Mouse (Mus musculus) heart, embryonic 14.5 days (tissue): ENCODE measurements around the gene Idh3g. TPM values are rescaled to one million over a fixed set of nuclear protein-coding genes. Genes with fewer than 3 reads are reported as not detected.

Experiments used
- ATAC-seq: fragments of 200-750 bp; cut with Nextera tagmentation; 2 replicates; pipeline ENCODE4 v1.8.0; 2017; ENCODE audit warnings: low read depth, moderate TSS enrichment; ENCODE audit not compliant: insufficient number of reproducible peaks, insufficient read depth, low FRiP score
- H3K27ac ChIP-seq, 2 experiments: fragments of 200-500 bp in 1 of 2; fragments of 300-500 bp in 1 of 2; sonication (generic) in 1 of 2; replicated peaks in 1 of 2; 2 replicates each; pipeline ENCODE4 v1.5.1; 2012 to 2014; ENCODE audit warnings: low read depth in 2 of 2, low read length in 2 of 2, control low read depth in 1 of 2, mild to moderate bottlenecking in 1 of 2, mixed read lengths in 1 of 2; ENCODE audit not compliant: control insufficient read depth in 1 of 2, insufficient read depth in 1 of 2
- H3K27me3 ChIP-seq: fragments of 300-500 bp; sonication (generic); 2 replicates; pipeline ENCODE4 v1.6.1; 2014; ENCODE audit warnings: mild to moderate bottlenecking, low read length, control low read depth; ENCODE audit not compliant: control insufficient read depth, insufficient read depth
- H3K36me3 ChIP-seq: fragments of 300-500 bp; sonication (generic); 2 replicates; pipeline ENCODE4 v1.6.1; 2014; ENCODE audit warnings: mild to moderate bottlenecking, control low read depth, low read length, mixed read lengths; ENCODE audit not compliant: control insufficient read depth, insufficient read depth
- H3K4me1 ChIP-seq, 2 experiments: fragments of 200-500 bp in 1 of 2; fragments of 300-500 bp in 1 of 2; sonication (generic) in 1 of 2; 2 replicates each; pipeline ENCODE4 v1.6.1; 2012 to 2014; ENCODE audit warnings: low read length in 2 of 2, control low read depth in 1 of 2, mixed read lengths in 1 of 2; ENCODE audit not compliant: control insufficient read depth in 2 of 2, insufficient read depth in 2 of 2
- H3K4me2 ChIP-seq: fragments of 300-500 bp; sonication (generic); 2 replicates; pipeline ENCODE4 v1.6.1; 2014; ENCODE audit warnings: mild to moderate bottlenecking, low read length
- H3K4me3 ChIP-seq, 2 experiments: fragments of 200-500 bp in 1 of 2; fragments of 300-500 bp in 1 of 2; sonication (generic) in 1 of 2; 2 replicates each; pipeline ENCODE4 v1.5.1; 2012 to 2014; ENCODE audit warnings: low read length in 2 of 2, mild to moderate bottlenecking in 2 of 2, control low read depth in 1 of 2, low read depth in 1 of 2, moderate library complexity in 1 of 2; ENCODE audit not compliant: control insufficient read depth in 1 of 2, insufficient read depth in 1 of 2
- H3K9ac ChIP-seq: fragments of 300-500 bp; sonication (generic); 2 replicates; pipeline ENCODE4 v1.6.1; 2014; ENCODE audit warnings: mild to moderate bottlenecking, low read length
- H3K9me3 ChIP-seq: fragments of 300-500 bp; sonication (generic); 2 replicates; pipeline ENCODE4 v1.6.1; 2016; ENCODE audit warnings: low read length, control low read depth; ENCODE audit not compliant: control insufficient read depth
- WGBS: fragments of 180-500 bp; shearing (Covaris S2); extraction: QIAGEN DNeasy Blood & Tissue Kit; methylation state at CpG from one replicate; pipeline ENCODE4 v1.1.7; 2014; 5-methylcytosine and 5-hydroxymethylcytosine counted together
- polyA plus RNA-seq: library from polyadenylated mRNA; unstranded; fragments of >200 nt; fragmentation: Nextera tagmentation; extraction: Ambion mirVana; gene quantifications from 2 replicates; pipeline ENCODE4 v1.2.1, GENCODE M21; 2014

Idh3g gene
- polyA plus RNA-seq, 1 experiment from 2014 or later = 508 TPM

DNA sequence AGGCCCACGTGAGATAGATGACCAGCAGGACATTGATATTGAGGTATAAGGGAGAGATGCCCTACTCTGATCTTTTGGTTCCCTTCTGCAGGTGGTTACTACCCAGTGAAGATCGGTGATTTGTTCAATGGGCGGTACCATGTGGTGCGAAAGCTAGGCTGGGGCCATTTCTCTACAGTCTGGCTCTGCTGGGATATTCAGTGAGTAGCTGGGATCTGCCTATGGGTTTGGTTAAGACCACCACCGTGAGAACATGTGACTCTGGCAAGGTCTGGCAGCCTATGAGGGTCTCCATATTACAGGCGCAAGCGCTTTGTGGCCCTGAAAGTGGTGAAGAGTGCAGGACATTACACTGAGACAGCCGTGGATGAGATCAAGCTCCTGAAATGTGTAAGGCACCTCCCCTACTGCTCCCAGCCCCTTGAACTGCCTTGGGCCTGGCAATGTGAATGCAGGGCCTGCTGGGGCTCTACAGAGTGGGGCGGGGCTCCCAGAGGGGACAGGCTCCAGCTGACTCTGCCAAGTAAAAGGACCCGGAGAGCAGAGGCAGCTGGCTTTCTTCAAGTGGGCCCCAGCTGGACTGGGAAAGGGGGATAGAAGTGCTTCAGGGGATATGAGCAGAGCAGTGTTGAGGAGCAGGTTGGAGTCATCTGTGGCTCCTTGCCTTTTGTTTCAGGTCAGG lies 11.8 kb downstream of the Idh3g start:
- peak overlapping the region; percentile 42 to 50 for H3K4me3 ChIP-seq
- H3K27me3 ChIP-seq = no peaks in the 10 kb centered on the region
- 56% methylated on average over 10 of the region's 10 CpGs for WGBS
- H3K9ac ChIP-seq = peak overlapping the region; percentile 80
- ATAC-seq = peak; percentile 77
- H3K4me2 ChIP-seq = peak overlapping the region; percentile 63
- H3K9me3 ChIP-seq = no peaks in the 10 kb centered on the region
- peak overlapping the region; percentile 96 to 97 for H3K27ac ChIP-seq
- peaks cover 44% of the 10 kb centered on the region for H3K36me3 ChIP-seq
- H3K4me1 ChIP-seq = peaks cover 0 to 6% of the 10 kb centered on the region in 2 experiments; a peak in 1 of 4 replicates

DNA sequence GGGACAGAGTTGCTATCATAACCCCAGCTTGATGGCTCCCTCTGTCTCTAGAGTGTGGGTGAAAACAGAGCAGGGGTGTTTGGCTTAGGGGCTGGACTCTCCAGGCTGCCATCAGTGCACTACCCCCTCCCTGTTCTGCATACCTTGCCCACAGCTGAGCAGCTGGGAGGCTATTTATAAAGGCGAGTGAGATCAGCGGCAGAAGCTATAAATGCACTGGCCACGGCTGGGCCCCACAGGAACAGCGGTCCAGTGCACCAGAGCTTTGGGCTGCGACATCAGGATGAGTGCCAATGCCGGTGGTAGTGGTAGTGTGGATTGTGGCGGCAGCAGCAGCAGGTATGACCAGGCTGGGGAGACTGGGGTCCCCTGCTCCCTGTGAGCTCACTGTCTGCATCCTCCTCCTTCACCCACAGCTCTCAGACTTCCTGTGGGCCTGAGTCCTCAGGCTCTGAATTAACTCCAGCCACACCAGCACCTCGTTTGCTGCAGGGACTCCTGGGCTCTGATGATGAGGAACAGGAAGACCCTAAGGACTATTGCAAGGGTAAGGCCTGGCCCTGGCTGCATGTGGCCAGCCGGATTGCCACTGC lies 12.4 kb downstream of the Idh3g start, which contains the start of gene Srpk3:
Gene Srpk3, plus strand, starts transcription at position 238 of the 593 bp plus-strand sequence.
- H3K36me3 ChIP-seq = peaks cover 37% of the 10 kb centered on the region
- ATAC-seq = peak; percentile 77
- H3K27me3 ChIP-seq = no peaks in the 10 kb centered on the region
- WGBS = 36% methylated on average over 9 of the region's 9 CpGs
- peak within 1 kb of the TSS; percentile 42 to 50 for H3K4me3 ChIP-seq
- H3K9ac ChIP-seq = peak within 1 kb of the TSS; percentile 80
- H3K4me2 ChIP-seq = peak within 1 kb of the TSS; percentile 63
- H3K9me3 ChIP-seq = no peaks in the 10 kb centered on the region
- H3K27ac ChIP-seq = peak within 1 kb of the TSS; percentile 96 to 97
- H3K4me1 ChIP-seq = peaks cover 0 to 6% of the 10 kb centered on the region in 2 experiments; a peak in 1 of 4 replicates

DNA sequence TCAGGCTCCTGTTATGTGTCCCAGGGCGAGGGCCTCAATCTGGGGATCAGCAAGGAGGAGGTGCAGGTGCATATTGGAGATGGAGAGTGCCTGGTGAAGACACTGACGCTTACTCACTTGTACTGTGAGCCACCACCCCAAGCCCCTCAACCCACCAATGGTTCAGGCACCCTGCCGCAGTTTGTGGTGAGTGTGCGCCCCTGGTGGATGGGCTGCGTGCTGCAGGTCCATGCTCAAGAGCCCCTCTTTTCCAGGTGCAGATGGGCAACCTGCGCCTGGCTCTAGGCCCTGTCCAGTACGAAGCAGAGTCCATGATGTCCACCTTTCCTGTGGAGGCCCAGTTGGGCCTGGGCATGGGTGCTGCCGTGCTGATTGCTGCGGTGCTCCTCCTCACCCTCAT lies 19.4 kb downstream of the Idh3g start:
- Histone ChIP-seq H3K4me3 (no peak overlapping the region), H3K4me2 (no peak overlapping the region), H3K9me3 (no peaks in the 10 kb centered on the region), H3K4me1 (peaks cover 4% of the 10 kb centered on the region in 2 experiments; a peak in 1 of 4 replicates), H3K27ac (no peak overlapping the region), H3K27me3 (no peaks in the 10 kb centered on the region), H3K36me3 (no peaks in the 10 kb centered on the region), H3K9ac (no peak overlapping the region)
- 51% methylated on average over 9 of the region's 9 CpGs for WGBS
- no peak for ATAC-seq

DNA sequence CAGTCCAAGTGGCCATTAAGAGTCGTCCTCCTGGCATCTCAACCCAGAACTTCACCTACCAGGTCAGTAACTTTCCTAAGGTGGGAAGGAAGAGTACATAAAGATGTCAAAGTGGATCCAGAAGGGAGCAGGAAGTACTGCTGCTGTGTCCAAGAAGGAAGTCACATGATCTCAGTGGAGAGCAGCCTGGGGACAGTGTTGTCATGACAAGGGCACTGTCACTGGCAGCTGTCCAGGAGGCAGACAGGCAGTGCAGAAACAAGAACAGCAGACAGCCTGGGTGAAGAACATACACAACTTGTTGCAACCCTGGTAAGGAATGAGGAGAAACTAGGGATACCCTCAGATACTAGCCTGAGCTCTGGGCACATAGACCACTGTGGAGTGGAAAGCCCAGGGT lies 21.4 kb downstream of the Idh3g start:
- Histone ChIP-seq H3K27ac (peak overlapping the region in 1 of 2 experiments; percentile 13; a peak in 1 of 4 replicates), H3K36me3 (no peaks in the 10 kb centered on the region), H3K4me1 (peaks cover 4% of the 10 kb centered on the region in 2 experiments; a peak in 1 of 4 replicates), H3K9me3 (no peaks in the 10 kb centered on the region), H3K9ac (no peak overlapping the region), H3K4me2 (no peak overlapping the region), H3K27me3 (no peaks in the 10 kb centered on the region), H3K4me3 (no peak overlapping the region)
- 48% methylated on average over 1 of the region's 1 CpGs for WGBS
- ATAC-seq = peak; percentile 47; the same call in 1 of the 2 replicates

DNA sequence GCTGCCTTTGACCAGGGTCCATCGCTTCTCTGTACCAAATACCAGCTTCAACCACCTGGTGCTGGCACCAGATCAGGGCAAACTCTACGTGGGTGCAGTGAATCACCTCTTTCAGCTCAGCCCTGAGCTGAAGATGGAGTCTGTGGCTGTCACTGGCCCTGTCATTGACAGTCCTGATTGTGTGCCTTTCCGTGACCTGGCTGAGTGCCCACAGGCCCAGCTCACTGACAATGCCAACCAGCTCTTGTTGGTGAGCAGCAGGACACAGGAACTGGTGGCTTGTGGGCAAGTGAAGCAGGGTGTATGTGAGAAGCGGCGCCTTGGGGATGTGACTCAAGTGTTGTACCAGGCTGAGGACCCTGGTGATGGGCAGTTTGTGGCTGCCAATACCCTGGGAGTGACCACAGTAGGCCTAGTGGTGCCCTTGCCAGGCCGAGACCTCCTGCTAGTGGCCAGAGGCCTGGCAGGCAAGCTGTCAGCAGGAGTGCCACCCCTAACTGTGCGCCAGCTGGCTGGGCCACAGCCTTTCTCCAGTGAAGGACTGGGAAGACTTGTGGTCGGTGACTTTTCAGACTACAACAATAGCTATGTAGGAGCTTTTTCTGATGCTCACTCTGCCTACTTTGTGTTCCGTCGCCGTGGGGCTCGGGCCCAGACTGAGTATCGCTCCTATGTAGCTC lies 27.9 kb downstream of the Idh3g start:
- no peak overlapping the region for H3K4me3 ChIP-seq
- 76% methylated on average over 13 of the region's 13 CpGs for WGBS
- H3K27ac ChIP-seq = no peak overlapping the region
- no peaks in the 10 kb centered on the region for H3K9me3 ChIP-seq
- no peaks in the 10 kb centered on the region for H3K27me3 ChIP-seq
- no peak for ATAC-seq
- no peak overlapping the region for H3K9ac ChIP-seq
- no peak overlapping the region for H3K4me2 ChIP-seq
- H3K4me1 ChIP-seq = no peaks in the 10 kb centered on the region; a peak in 1 of 4 replicates
- H3K36me3 ChIP-seq = no peaks in the 10 kb centered on the region

DNA sequence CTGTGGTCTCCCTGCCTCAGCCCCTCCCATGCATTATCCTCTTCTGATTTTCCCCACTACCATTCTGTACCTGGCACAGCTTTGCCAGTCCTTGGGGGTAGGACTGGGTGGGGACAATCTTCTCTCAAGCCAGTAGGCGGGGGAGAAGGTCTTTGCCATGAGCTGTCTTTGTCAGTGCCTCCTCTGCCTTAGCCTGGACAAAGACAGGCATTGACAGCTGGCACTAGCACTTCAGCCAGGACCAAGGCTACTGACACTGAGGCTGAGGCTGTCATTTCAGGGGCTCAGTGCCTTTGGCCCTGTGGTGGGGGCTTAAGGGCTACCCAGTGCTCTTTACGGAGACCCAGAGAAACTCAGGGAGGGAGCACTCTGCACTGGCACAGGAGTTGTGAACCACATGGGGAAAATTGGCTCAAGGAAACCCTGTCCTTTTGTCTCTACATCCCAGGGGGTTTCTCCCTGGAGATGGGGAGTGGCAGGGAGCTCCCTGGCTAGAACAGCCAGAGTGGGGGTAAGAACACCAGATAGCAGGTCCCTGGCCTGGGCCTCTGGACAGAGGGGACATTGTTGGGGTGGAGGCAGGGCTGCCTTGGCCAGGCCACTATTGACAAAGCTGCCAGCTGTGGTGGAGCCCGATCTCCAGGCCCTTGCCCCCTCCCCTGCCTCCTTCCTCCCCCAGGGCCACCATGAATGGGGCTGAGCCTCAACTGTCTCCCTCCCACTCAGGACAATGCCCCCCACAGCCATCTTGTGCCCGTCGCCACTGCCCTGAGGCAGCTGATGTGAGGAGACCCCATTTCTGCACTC lies 30.2 kb downstream of the Idh3g start, which contains the start of gene Plxnb3:
Gene Plxnb3, plus strand, starts transcription at position 757 of the 807 bp plus-strand sequence.
- Histone ChIP-seq H3K9ac (no peak within 1 kb of the TSS), H3K9me3 (no peaks in the 10 kb centered on the region), H3K4me3 (no peak within 1 kb of the TSS), H3K36me3 (no peaks in the 10 kb centered on the region), H3K4me2 (no peak within 1 kb of the TSS), H3K27me3 (no peaks in the 10 kb centered on the region), H3K4me1 (no peaks in the 10 kb centered on the region; a peak in 1 of 4 replicates), H3K27ac (no peak within 1 kb of the TSS)
- 64% methylated on average over 4 of the region's 5 CpGs for WGBS
- ATAC-seq = no peak

DNA sequence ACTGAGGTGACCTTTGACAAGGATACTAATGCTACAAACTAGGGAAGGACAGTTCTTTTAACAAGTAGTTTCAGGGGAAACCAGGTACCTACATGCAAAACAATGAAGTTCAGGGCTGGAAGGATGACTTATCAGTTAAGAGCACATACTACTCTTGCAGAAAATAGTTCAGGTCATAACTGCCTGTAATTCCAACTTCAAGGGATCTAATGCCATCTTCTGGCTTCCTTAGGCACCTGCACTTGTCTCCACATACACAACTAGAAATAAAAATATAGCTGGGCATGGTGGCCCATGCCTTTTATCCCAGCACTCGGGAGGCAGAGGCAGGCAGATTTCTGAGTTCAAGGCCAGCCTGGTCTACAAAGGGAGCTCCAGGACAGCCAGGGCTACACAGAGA lies 37.7 kb downstream of the Idh3g start:
- Histone ChIP-seq H3K4me2 (no peak overlapping the region), H3K4me3 (no peak overlapping the region), H3K27me3 (no peaks in the 10 kb centered on the region), H3K36me3 (no peaks in the 10 kb centered on the region), H3K4me1 (no peaks in the 10 kb centered on the region), H3K9me3 (no peaks in the 10 kb centered on the region), H3K9ac (no peak overlapping the region), H3K27ac (no peak overlapping the region)
- ATAC-seq = no peak
- 68% methylated on average over 1 of the region's 1 CpGs for WGBS
